Mouse (Mus musculus) thymus, postnatal 10 days (tissue): ENCODE data around the gene Pef1.

Experiments used
- DNase-seq, 2 experiments: peaks; one replicate each; pipeline ENCODE4 v3.0.0; 2021; ENCODE audit warnings: low spot score in 2 of 2

Pef1 gene

GRCm38 (mm10) chr4:130095137-130095536, 7.2 kb upstream of the Pef1 start:
- no peak for DNase-seq

DNA sequence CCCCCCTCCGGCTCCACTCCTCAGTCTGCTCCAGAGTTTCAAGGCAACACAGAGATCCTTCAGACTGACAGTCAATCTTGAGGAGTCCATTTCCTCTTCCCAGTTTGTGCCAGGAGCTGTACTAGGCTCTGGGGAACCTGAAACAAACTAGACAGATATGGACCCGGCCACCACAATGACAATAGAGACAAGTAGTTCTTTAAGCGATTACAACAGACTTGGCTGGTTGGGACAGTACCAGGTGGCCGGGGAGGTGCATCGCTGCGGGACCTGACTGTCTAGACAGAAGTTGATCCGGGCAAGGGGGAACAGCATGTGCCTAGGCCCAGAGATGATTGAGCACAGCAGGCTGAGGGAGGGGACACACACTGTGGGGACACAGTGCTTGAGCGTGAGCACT, 1.2 kb upstream of the Pef1 start:
- no peak for DNase-seq

GRCm38 (mm10) chr4:130103632-130104031, 1.3 kb downstream of the Pef1 start:
- no peak for DNase-seq

- DNase-seq, result no peak
These were observed 2.2 kb downstream of the Pef1 start for GRCm38 (mm10) chr4:130104584-130104983.

DNA sequence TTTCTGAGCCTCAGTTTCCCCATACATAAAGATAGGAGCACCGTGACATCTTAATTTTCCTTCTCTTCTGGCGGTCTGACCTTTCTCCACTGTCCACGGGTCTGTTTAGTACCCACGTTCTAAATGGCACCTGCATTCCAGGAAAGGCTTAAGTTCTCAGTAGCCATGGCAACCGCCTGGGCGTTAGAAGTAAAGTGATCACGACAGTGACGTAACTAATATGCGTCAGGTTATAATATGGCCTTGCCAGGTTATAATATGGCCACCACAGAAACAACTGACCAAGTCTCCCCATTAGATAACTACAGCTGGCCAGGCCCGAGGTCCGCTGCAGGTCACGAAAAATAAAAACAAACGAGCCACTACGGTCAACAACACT, 4.7 kb downstream of the Pef1 start:
- DNase-seq, result no peak

GRCm38 (mm10) chr4:130107444-130108131, 5.2 kb downstream of the Pef1 start:
- DNase-seq, result peak; percentile 98 to 100

DNA sequence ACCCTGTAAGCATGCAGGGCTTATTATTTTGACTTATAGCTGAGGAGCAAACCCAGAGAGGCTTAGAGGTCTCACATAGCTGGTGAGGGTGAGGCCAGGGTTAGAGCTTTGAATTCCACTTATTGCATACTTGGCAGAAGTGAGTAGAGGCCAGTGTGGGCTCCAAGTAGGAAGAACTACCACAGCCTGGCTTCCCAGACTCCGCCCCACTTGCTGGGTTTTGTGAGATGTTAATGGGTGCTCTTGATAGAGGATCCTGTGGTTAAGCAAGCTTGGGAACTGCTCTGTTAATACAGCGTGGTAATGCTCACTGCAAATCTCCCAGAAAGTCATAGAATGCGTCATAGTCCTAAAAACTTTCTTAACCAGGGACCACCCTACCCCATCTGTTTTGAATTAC, 6.6 kb downstream of the Pef1 start:
- DNase-seq, result no peak

- no peak for DNase-seq
These were observed 7.3 kb downstream of the Pef1 start for GRCm38 (mm10) chr4:130109666-130110065.

GRCm38 (mm10) chr4:130110091-130110490, 7.7 kb downstream of the Pef1 start:
- DNase-seq, result no peak

DNA sequence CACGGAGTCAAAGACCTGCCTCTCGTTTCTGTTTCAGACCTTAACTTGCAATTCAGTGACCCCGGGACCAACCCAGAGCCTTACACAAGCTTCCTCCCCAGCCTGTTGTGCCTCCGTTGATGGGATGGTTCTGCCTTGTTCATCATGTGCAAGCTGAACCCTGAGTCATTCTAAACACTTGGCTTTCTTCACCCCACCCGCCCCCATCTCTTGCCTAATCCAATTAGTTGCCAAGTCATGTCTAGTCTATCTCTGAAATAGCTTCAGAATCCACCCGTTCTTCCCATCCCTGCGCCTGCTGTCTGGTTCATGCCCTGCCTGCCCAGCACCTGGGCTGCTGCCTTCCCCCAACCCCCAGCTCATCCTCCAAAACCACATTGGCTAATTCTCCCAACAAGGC, 9.9 kb downstream of the Pef1 start:
- DNase-seq, result no peak

DNA sequence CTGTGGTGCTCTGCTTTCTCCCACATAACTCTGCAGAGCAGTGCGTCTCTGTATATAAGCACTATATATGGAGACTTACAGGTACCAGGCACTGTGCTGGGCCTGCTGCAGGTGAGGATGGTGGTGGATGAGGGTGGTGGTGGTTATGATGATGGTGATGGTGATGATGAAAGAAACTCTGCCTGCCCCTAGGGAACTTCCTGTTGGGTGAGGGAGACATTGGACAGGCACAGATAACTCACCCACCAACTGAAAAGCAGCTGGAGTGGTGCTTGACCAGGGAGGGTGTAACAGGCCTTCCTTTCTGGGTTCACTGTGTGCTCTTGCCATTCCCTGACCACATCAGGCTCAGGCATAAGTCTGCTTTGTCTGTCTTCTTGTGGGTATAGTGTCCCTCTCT, 10.4 kb downstream of the Pef1 start:
- no peak for DNase-seq

- DNase-seq, result no peak
These were observed 18.4 kb downstream of the Pef1 start for GRCm38 (mm10) chr4:130120752-130121151.

- DNase-seq, result no peak
These were observed 19.2 kb downstream of the Pef1 start for GRCm38 (mm10) chr4:130121560-130121959.

DNA sequence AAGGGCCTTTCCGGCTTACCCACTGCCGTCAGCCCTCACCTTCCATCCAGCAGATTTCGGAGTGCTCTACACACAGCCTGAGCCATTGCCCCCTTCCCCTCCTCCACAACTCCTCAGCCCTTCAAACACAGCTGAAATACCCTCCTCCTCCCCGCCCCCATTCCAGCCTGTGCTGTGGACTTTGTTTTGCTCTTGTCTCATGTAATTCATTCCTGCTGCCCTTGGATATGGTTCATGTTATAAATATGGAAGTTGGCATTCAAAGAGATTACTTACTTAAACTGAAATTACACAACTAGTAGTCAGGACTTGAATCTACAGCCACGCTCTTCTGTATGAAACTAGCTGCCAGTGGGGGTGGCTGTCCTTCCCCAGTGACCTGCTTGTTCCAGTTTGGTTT, 20.7 kb downstream of the Pef1 start:
- DNase-seq, result no peak

GRCm38 (mm10) chr4:130124110-130124509, 21.8 kb downstream of the Pef1 start:
- no peak for DNase-seq

- DNase-seq, result no peak
These were observed 22.8 kb downstream of the Pef1 start for GRCm38 (mm10) chr4:130125164-130125563.

GRCm38 (mm10) chr4:130125935-130126334, 23.6 kb downstream of the Pef1 start:
- DNase-seq, result no peak

GRCm38 (mm10) chr4:130128907-130129306, 26.5 kb downstream of the Pef1 start:
- no peak for DNase-seq

DNA sequence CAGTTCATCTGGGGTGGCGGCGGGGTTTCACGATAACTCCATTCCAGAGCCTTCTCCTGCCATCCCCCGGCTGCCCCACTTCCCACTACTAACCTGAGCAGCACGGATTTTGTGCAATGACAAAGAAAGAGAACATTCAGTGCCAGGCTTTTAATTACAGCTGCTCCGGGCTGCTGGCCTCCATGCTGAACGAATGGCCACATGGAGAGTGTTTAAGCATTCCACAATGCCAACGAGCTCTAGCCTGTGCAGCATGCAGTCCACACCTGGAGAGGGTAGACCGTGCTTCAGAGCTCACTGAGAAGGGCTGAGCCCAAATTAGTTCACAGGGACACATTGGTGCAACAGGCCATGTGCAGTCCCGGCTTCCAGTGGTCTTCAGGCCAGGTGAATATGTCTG, 27.7 kb downstream of the Pef1 start:
- DNase-seq, result no peak

DNA sequence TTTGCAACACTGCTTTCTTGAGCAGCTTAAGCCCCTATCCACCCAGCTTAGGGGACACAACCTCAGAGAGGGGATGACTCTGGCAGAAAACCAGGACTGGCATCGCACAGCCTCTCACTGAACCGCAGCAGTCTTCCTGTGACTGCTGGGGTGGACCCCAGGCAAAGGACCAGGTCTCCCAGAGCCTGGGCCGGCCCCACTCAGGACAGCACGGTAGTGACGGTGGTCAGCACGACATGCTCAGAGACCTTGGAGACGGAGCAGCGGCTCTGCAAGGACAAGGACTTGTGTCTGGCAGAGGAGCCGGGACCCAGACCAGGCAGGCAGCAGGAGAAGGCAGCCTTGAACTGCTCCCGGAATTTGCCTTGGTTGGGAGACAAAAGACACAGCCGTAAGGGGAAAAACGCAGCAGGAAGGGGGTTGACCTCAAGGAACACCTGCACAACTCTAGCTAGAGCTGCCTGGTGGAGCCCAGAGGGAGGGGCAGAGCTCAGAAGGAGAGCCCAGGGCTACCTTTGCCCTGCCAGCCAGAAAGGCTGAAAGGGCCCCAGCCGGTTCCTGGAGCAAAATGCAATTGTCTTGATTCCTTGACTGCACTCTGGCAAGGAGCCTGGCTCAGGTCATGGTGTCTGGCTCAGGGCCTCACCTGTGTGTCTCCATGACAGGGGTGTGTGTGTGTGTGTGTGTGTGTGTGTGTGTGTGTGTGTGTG, 28.4 kb downstream of the Pef1 start:
- no peak for DNase-seq

DNA sequence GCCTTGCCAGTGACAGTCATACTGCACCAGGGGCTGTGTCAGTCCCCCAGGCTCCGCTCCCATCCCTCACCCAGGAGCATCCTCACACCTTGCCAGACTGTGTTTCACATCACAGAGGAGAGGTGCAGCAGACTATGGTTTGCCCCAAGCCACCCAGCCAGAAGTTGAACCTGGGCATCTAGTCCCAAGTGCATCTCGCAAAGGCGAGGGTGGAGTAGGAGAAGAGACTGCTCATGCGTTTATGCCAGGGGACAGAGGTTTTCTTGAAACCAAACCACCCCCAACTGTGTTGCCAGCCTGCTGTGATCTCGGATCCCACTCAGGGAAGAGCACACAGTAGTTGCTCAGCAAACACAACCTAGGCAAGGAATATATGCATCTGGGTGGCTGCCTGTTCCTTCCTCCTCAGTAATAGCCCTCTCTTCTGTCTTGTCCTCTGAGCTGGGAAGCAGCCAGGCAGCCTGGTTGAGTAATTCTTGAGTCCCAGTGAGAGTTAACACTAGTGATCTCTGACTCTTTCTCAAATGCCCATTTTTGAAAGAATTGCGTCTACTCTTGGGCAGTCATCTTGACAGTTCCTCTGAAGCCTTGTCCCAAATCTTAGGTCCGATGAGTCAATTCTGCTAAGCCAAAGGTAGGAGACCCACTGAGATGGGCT, 29.2 kb downstream of the Pef1 start:
- DNase-seq, result no peak

GRCm38 (mm10) chr4:130133399-130133798, 31.0 kb downstream of the Pef1 start:
- no peak for DNase-seq
